Mouse (Mus musculus) left cerebral cortex, postnatal 25 days (tissue): ENCODE results near the gene Psap. TPM values are rescaled to one million over a fixed set of nuclear protein-coding genes. Genes with fewer than 3 reads are reported as not detected.

Source experiments
- DNase-seq, 2 experiments: peaks; one replicate each; pipeline ENCODE4 v3.0.0; 2022; ENCODE audit warnings: low spot score in 2 of 2, mixed read lengths in 1 of 2
- intact Hi-C: fragments of 180-260 bp; cut with DNase I; formaldehyde crosslinking; loops from one replicate; pipeline ENCODE4 v1.15.1; 2025
- total RNA-seq, 2 experiments: library from RNA; stranded (reverse); gene quantifications; 2 replicates each; pipeline ENCODE4 v1.2.3; 2021

Gene Psap
- total RNA-seq, 2 experiments from 2014 or later: 1,491 to 1,558 TPM

- no peak for DNase-seq
- intact Hi-C loops: no loop called here
These were observed 7.3 kb downstream of the Psap start for GRCm38 (mm10) chr10:60284676-60285111.

DNA sequence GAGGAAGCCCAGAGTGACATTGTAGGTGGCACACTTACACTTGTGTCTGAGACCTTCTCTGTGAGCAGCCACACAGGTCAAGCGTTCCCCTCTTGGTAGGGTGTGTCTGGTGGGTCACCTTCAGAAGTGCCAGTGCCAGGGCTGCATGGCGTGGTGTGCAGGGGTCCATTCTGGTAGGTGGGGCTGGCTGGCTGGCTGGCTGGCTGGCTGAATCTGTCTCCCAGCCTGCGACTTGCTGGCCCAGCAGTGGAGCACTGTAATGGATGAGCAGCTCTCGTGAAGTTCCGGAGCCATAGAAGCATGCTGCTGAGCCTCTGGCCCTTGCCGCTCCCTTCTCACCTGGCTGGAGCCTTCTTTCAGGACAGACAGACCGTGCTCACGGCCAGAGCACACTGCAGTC, 7.8 kb downstream of the Psap start:
- no peak for DNase-seq
- intact Hi-C loops: no loop called here

- DNase-seq: peak; percentile 88 to 92
- intact Hi-C loops: no loop called here
These were observed 8.4 kb downstream of the Psap start for GRCm38 (mm10) chr10:60285676-60286372.

DNA sequence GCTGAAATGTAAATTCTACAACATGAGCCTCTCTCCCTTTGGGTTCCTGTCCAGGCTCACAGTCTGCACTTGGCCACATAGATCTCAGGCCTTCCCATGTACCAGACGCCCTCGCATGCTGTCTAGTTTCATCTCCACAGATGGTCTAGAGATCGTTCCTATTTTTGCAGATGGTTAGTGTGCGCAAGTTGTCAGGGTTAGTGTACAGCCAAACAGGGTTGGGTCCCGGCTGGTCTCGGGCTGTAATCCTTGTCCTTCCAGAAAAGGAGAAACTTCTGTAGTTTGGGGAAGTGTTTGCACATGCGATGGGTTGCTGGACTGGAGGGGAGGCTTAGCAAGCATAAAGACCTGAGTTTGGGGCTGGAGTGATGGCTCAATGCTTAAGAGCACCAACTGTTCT, 9.1 kb downstream of the Psap start:
- intact Hi-C loops: no loop called here
- peak in 1 of 2 experiments; percentile 53 for DNase-seq

GRCm38 (mm10) chr10:60287161-60287560, 9.7 kb downstream of the Psap start:
- intact Hi-C loops: no loop called here
- no peak for DNase-seq

DNA sequence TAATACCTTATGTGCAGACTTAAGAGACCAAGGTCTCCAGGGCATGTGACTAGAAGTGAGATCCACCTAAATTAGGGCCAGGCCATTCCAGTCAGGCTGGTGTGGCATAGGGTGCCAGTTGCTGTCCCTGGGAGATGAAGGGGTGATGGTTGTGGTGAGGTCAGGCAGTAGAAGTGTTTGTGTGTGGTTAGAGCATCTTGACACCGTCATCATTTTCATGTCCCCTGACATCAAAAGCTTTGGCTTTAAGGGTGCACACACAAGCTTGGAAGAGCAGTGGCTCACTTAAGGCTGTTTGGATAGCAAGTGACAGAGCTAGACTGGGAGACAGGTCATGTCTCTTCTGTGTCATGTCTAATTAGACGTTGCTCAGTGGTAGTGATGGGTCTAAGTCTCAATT, 10.3 kb downstream of the Psap start:
- intact Hi-C loops: no loop called here
- no peak for DNase-seq

DNA sequence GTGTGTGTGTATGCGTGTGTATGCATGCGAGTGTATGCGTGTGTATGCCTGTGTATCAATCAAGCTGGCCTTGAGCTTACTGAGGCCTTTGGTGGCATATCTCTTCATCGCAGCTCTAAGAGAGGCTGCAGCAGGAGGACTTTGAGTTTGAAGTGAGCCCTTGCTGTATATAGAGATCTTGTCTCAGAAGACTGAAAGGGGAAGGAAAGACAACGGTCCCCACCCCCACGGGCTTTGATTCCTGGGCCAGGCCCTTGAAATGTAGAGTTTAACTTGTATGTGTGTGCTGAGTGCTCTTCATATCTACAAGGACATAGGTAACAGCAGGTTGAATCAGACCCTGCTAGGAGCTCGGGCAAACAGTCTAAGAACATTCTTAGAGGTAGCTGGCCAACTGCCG, 11.8 kb downstream of the Psap start:
- no peak for DNase-seq
- intact Hi-C loops: no loop called here

- no peak for DNase-seq
- intact Hi-C loops: no loop called here
These were observed 12.8 kb downstream of the Psap start for GRCm38 (mm10) chr10:60290026-60290738.

GRCm38 (mm10) chr10:60290739-60291110, 13.3 kb downstream of the Psap start:
- intact Hi-C loops: no loop called here
- DNase-seq: no peak

- intact Hi-C loops: no loop called here
- no peak for DNase-seq
These were observed 14.8 kb downstream of the Psap start for GRCm38 (mm10) chr10:60292209-60292608.

- intact Hi-C loops: no loop called here
These were observed 17.2 kb downstream of the Psap start for GRCm38 (mm10) chr10:60294621-60295020.

DNA sequence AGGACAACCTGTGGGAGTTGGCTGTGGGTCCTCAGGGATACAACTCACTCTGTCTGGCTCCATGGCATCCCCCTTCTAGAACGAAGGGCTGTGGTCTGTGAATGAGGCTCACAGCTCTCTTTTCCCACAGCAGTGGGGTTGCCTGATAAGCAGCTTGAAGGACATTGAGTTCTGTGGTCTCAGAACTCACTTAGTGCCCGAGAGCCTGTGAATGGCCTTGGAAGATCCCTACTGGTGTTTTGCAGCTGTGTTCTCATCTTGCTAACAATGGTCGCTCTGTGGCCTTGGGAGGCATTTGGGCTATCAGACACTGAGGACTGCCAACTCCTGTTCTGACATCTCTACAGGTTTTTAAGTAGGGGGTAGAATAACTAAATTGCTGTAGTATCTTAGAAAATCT, 17.9 kb downstream of the Psap start:
- intact Hi-C loops: no loop called here
- no peak for DNase-seq

More at GRCm38 (mm10) chr10:60294621-60295020, 17.2 kb downstream of the Psap start:
- no peak for DNase-seq

- intact Hi-C loops: no loop called here
- no peak for DNase-seq
These were observed 18.6 kb downstream of the Psap start for GRCm38 (mm10) chr10:60296027-60296426.

- intact Hi-C loops: loop anchor here (10.0 kb wide), 1 partner anchor 775 kb away; no protein-coding TSS in a partner anchor
- DNase-seq: no peak
These were observed 22.2 kb downstream of the Psap start for GRCm38 (mm10) chr10:60299636-60300035.

GRCm38 (mm10) chr10:60303419-60303818, 26.0 kb downstream of the Psap start:
- no peak for DNase-seq
- intact Hi-C loops: loop anchor here (10.0 kb wide), 1 partner anchor 771 kb away; no protein-coding TSS in a partner anchor

GRCm38 (mm10) chr10:60304854-60305628, 27.6 kb downstream of the Psap start:
- peak; percentile 81 to 87 for DNase-seq
- intact Hi-C loops: loop anchor here (1.0 to 10.0 kb wide), 5 partner anchors 106 to 770 kb away; no protein-coding TSS in a partner anchor

GRCm38 (mm10) chr10:60310629-60311028, 33.2 kb downstream of the Psap start:
- intact Hi-C loops: no loop called here
- no peak for DNase-seq

GRCm38 (mm10) chr10:60313606-60314005, 36.2 kb downstream of the Psap start:
- intact Hi-C loops: no loop called here
- peak in 1 of 2 experiments; percentile 50 for DNase-seq

DNA sequence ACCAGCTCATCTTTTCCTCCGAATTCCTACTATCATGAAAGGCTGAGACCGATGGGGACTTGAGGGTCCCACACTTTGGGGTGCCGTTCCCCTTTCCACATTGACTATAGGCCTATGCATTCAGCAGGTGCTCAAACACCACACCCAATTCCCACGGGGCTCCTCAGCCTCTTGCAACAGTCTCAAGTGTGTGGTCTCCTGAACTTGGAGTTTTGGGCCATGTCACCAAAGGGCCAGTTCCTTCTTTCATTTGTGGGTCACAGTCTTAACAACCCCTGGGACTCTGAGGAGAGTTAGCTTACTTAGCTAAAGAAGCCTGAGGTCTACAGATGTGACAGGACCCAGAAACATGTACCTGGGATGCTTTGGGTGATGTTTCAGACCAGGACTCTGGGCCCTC, 38.7 kb downstream of the Psap start:
- intact Hi-C loops: no loop called here
- DNase-seq: no peak

DNA sequence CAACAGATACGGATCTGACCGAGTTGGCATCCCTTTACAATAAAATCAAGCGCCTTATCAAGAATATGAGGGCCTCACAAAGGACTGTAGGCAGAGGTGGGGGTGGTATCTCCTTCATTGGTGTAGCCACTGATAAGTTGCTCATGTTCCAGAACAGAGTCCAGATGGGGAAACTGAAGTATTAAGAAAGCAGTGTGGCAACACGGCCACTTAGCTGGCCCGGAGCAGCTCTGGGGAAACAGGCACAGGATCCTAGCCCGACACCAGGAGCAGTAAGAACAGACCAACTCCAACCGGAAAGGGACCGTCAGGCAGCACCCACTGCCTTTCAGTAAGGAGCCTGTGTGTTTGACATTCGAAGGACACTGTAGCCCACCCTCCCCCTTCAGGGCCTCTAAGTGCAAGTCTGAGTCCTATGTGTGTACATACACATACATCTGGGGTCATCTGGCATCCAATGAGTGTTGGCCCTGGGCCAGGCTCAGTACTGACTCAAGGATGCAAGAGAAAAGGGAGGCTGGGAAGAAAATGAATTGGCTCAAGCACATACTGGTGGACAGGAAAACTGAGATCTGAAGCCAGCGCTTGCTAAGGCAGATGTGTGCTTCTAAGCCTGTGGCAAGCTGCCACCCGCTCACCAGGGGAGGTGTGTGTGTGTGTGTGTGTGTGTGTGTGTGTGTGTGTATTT, 51.7 kb downstream of the Psap start:
- DNase-seq: peak; percentile 23 to 24
- intact Hi-C loops: no loop called here
